Mouse (Mus musculus) heart, adult 9 months (tissue): ENCODE results near the gene Rnf216.

Source experiments
- DNase-seq, 2 experiments: peaks; one replicate each; pipeline ENCODE4 v3.0.0; 2022; ENCODE audit warnings: low spot score in 2 of 2

Gene Rnf216

DNA sequence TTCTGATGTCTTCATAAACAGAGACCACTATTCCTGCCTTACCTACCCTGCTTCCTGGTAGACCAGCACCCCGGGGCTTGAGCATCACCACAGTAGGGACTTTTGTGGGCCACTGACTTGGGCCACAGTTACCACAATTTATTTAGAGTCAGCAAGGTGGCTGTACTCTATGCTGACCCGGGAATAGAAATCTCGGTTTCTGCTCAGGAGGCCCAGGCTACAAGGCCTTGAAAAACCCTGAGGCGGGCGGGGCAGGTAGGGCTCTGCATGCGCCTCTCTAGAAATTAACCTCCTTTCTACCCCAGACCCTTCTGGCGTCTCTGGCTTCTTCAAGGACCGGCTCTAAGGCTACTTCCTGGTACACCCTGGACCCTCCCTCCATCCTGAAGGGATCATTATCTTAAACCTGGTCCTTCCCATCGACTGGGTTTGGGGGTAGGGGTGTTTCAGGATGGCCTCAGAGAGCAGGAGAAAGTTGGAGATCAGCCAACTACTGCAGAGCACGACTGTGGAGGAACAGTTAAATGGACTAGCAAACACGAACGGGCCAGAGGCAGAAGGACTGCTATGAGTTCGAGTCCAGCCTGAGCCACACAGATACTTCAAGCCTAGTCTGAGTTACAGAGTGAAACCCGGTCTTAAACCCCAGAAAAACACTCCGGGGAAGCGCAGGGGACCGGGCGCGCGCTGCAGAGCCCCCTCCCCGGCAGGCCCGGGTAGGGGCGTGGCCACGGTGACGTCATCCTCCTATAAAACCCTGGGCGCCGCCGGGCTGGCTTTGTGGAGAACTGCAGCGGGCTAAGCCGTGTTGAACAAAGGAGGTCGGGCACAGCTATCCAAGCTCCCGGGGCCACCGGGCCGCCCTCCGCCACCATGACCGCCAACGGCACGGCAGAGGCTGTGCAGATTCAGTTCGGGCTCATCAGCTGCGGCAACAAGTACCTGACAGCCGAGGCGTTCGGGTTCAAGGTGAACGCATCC lies 152.9 kb downstream of the Rnf216 start, which contains the start of gene Fscn1:
Fscn1 (plus strand) TSS at position 768 of the 981 bp plus-strand sequence.
- DNase-seq = peak; percentile 76 to 85

DNA sequence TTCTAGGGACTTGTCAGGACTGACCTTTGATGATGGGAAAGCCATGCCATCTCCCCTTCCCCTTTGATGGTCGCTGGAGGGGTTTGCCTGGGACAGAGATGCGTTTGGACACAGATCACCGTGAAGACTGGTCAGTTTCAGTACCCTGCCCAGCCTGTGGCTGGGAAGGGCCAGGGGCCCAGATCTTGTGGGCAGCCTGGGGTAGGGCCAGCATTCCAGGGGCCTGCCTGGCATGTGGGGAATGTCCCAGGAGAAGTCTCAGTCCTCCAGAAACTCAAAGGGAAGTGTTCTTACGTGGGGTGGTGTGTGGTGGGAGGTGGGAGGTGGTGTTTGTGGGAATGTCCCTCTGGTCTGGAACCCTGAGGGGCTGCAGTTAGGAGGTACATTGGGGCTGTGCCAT lies 153.6 kb downstream of the Rnf216 start:
- DNase-seq = no peak

DNA sequence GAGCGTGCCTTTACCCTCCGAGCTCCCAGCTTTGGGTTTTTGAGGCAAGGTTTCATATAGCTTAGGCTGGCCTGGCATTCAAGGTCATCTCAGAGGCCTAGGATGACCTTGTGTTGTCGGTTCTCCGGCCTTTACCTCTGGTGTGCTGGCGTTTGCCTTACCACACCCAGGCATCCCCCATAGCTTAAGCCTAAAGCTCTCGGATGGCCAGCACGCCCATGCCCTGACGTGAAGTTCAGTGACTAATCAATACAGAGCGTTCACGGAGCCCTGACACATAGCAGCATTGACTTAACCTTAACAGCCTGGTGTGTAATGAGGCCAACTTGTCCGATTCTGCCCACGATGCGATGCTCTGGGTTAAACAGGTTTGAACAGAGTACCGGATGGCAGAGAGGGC lies 154.3 kb downstream of the Rnf216 start:
- DNase-seq = no peak

DNA sequence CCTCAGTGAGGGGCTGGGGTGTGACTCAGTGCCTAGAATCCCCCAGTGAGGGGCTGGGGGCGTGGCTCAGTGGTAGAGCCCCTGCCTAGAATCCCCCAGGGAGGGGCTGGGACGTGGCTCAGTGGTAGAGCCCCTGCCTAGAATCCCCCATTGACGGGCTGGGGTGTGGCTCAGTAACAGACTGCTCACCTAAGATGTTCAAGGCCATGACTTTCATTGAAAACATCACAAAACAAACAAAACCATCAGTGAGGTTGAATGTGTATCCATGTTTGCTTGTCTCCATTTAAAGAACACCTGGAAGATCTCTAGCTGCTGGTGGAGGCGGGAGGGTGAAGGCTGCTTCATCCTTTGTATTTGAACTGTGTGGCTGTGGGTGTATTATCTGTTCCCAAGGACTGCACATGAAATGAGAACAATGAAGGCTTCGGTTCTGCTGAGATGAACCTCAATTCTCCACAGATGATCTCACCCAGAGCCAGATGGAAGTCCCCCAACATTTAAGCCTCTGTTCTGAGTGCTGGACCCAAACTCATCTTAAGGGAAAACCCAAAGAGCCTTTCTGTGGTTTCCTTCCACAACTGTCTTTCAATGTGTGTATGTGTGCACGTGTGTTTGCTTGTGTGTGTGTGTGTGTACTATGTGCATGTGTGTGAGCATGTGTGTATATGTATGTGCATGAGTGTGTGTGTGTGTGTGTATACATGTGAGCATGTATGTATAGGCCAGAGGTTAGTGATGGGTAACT lies 155.7 kb downstream of the Rnf216 start:
- DNase-seq = no peak

GRCm38 (mm10) chr5:142953641-142954040 lies 159.2 kb downstream of the Rnf216 start:
- DNase-seq = no peak

- DNase-seq = peak in 1 of 2 experiments; percentile 49
Observed at GRCm38 (mm10) chr5:142950405-142950804, 162.4 kb downstream of the Rnf216 start.

- DNase-seq = no peak
Observed at GRCm38 (mm10) chr5:142949580-142949979, 163.2 kb downstream of the Rnf216 start.

DNA sequence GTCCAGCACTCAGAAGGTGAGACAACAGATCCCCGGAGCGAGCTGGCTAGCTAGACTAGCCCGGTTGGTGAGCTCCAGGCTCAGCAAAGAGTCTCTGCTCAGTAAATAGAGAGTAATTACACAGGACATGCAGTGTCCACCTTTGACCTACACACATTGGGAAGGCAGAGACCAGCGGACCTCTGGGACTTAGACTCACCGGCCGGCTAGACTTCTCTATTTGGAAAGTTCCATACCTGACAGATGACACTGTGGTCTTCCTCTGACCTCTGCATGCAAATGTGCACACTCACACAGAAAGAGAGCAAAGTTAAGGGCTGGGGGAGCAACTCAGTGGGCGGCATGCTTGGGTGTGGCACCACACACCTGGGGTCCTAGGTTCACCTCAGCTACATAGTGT lies 165.3 kb downstream of the Rnf216 start:
- DNase-seq = no peak

GRCm38 (mm10) chr5:142944979-142945682 lies 167.7 kb downstream of the Rnf216 start:
- DNase-seq = peak; percentile 73 to 85
